Mouse (Mus musculus) ovary, postnatal 36 days (tissue): Measurements from ENCODE around the gene Lrp1.
A peak's percentile ranks its signal among the peaks of the same experiment; 100 is the strongest.

Experiments
- DNase-seq: peaks from one replicate; pipeline ENCODE4 v3.0.0; 2022; ENCODE audit warnings: low spot score, mixed read lengths

Gene Lrp1

GRCm38 (mm10) chr10:127615591-127615990 lies 5.4 kb downstream of the Lrp1 start:
- peak; percentile 74 for DNase-seq

DNA sequence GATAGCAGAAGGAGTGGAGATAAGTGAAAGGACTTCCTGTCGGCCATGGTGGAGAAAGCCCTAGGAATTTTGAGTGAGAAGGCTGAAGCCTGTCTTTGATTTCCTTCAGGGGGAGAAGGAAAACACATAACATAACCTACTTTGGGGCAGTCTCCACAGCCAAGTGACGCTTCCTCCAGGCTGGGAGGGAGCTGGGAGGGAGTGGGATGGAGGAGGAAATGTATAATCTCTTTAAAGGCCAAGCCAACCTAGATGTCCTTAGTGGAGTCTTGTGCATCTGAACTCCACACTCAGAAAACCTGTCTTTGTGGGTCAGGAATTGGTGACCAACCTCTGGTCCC lies 5.9 kb downstream of the Lrp1 start:
- DNase-seq, result no peak

DNA sequence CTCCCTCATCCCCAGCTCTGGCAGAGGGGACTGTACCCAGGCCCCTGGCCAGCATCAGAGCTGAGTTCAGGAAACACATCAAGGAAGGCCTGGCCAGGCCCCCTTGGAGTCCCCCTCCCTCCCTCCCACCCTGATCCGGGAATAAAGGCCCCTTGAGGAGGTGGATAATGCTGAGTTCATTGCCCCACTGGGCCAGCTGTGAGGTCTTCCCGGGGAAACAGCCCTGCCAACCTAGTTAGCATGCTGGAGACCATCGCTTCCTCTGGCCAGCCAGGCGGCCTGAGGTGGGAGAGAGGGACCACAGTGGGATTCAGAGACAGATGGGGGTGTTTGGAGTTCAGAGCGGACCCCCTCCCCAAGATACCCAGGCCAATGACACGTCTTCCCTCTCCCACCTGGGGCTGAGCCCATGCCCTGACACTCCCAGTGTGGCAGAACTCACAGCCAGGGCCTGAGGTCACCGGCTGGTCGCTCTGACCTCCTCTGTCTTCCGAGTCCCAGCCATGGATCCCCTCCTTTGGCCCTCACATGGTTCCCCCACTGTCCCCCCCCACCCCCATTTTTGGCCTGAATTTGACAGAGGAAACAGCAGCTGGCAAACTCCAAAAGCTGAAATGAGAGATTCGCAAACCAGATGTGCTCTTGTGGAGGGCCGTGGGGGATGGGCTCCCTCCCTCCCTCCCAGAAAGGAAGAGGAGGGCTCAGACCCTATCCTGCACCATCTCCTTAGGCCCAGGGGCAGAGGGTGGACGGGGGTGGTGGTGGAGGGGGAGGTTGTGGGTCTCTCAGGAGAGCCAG lies 6.5 kb downstream of the Lrp1 start:
- no peak for DNase-seq

DNA sequence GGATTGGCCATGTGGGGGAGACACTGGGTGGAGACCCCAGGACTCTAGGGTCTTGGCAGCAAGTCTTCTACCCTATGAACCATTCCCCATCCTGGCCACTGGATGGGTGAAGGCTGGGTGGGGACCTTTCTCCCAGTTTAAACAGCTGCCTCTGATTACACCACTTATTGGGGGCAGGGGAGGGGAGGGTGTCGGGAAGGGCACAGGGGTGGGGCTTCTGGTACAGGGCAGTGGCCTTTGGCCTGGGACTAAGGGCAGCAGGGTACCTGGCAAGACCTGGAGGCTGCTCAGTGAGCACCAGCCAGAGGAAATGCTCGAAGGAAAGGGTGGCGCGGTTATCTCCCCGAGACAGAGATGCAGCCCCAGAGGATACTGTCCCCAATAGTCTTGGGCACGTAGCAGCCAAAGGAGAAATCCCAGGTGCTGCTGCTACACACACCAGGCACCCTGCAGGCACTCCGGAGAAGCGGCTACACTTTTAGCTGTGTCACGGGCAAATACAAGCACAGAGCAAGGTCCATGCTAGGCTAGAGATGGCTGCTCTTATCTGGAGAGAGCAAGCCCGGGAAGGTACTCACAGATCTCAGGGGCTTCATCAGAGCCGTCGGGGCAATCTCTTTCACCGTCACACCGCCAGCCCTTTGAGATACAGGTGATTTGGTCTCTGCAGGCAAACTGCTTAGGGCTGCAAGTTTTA lies 8.7 kb downstream of the Lrp1 start:
- no peak for DNase-seq

GRCm38 (mm10) chr10:127610066-127610415 lies 10.9 kb downstream of the Lrp1 start:
- no peak for DNase-seq

DNA sequence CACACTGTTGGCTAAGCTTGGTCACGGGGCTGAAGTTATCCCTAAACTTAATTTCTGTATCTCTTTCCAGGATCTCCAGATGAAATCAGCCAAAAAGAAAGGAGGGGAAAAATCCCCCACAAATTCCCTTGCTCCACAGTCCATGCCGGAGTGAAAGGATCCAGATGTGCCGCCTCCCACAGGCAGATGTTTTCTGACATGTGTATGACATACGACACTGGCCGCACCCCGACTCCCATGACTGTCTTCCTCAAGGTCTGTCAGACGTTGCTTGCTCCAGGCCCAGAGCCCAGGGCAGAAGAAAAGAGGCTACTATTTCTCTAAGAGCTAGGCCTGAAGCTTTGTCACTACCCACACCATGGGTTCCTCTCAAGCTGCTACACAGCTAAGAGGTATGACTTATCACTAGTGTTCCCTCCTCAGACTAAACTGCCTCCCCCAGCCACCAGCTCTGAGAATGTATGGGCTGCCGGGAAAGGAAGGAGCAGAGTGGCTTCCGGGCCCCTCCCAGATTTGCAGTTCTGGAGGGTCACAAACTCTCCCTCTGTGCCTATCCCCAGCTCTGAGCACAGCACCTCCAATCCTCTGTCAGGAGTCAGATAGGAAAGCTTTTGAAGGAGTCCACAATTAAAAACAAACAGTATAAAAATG lies 11.4 kb downstream of the Lrp1 start:
- no peak for DNase-seq

GRCm38 (mm10) chr10:127607059-127607458 lies 13.9 kb downstream of the Lrp1 start:
- DNase-seq, result no peak

GRCm38 (mm10) chr10:127605756-127606155 lies 15.2 kb downstream of the Lrp1 start:
- DNase-seq, result no peak

- DNase-seq, result no peak
Observed at GRCm38 (mm10) chr10:127605251-127605547, 15.7 kb downstream of the Lrp1 start.

- DNase-seq, result no peak
Observed at GRCm38 (mm10) chr10:127604465-127605250, 16.3 kb downstream of the Lrp1 start.

GRCm38 (mm10) chr10:127603437-127604371 lies 17.2 kb downstream of the Lrp1 start:
- DNase-seq, result no peak

DNA sequence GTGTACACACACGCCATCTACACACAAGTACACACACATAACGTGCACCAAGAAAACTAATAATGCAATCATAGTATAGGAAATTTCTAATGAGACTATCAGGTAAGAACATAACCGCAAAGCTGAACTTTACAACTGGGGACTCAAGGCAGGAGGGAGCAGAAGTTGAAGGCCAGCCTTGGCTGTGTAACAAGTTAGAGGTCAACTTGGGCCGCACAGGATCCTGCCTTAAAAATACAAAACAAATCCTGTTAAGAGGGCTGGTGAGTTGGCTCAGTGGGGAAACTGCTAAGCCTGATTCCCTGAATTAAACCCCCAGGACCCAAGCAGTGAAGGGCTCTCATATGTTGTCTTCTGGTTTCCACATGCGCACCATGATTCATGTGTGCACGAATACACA lies 18.8 kb downstream of the Lrp1 start:
- no peak for DNase-seq

GRCm38 (mm10) chr10:127599779-127600541 lies 21.0 kb downstream of the Lrp1 start:
- peak; percentile 83 for DNase-seq

DNA sequence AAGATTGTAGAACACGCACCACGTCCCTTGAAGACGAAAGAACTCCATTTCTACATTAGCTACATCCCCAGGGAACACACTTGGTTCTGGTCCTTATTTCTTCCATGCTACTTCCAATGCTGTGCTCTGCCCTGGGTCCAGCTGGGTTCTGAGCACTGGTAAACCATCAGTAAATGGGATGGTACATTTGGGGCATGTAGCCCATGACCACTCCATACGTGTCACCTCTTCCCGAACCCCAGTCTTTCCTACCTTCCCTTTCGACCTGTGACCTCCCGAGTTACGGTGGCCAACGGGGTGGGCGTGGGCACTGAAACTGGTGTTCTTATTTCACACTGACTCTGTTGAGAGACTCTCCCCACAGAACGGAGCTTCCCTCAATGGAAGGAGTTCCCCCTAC lies 21.7 kb downstream of the Lrp1 start:
- no peak for DNase-seq

DNA sequence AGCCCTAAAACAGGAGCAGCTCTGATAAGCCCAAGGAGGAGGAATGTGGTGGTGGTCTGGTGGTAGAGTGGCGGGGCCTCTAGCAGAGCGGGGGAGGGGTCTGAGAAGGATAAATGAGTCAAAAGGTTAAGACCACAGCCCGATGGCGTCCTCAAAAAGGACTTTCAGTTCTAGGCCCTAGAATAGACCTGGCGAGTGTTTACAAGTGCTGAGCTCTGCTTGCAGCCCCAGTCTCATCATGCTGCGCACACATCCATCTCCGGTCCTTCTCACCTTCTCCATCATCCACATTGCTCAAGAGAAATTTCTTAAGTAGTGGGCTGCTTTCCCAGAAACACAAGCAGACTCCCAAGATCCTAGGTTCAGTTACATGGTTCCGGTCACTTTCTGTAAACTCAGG lies 22.3 kb downstream of the Lrp1 start:
- no peak for DNase-seq

- DNase-seq, result no peak
Observed at GRCm38 (mm10) chr10:127597311-127597901, 23.5 kb downstream of the Lrp1 start.

DNA sequence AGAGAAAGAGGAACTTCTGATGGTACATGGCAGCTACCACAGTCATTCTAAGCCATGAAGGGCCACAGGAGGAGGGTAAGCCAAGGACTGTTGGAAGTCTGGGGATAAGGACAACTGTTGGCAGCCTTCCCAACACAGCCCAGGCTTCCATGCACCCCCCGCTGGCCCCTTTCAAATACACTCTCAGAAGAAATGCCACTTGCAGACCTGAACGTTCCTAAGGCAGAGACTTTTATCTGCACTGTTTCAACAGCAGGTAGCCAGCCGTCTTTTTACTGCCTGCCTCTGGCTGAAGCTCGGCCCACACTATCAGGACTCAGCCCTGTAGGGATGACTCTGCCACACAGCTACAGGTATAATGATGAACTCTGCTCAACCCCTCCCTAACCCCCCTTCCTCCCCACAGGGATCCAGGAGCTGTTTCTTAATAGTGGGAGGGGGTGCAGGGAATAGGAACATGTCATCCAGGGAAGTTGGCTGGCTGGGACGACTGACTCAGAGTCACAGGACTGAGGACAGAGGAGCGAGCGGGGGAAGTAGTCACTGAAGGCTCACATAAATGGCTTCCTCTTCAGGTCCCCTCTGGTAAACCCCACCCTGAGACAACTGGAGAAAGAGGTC lies 24.5 kb downstream of the Lrp1 start:
- peak; percentile 69 for DNase-seq

DNA sequence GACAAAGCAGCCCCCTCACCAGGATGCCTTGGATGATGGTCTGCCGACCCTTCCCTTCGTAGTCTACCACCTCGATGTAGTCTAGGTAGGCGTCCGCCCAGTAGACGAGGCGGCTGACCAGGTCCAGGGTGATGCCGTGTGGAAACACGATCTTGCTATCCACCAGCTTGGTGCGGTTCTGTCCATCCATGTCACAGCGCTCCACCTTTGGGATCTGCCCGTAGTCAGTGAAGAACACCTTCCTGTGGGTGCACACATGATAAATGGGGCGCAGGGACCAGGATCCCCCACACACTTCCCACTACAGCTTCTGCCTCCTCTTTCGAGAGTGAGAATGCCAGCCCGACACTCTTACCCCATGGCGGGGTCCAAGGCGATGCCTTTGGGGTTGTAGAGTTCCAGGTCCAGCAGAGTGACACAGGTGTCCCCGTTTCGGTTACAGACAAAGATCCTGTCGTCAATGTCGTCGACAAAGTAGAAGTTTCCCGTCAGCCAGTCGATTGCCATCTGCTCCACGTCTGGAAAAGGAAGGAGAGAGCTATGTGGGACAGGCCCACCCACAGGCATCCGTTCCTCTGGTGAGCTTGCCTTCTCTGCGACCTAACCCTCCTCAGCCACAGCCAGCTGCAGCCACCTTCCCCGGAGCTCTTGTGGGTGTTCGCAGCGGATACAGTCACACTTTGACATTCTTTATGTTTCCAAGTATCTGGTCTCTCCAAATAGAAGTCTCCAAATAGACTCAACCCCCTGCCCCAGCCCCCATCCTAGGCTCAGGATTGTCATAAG lies 25.8 kb downstream of the Lrp1 start:
- no peak for DNase-seq

DNA sequence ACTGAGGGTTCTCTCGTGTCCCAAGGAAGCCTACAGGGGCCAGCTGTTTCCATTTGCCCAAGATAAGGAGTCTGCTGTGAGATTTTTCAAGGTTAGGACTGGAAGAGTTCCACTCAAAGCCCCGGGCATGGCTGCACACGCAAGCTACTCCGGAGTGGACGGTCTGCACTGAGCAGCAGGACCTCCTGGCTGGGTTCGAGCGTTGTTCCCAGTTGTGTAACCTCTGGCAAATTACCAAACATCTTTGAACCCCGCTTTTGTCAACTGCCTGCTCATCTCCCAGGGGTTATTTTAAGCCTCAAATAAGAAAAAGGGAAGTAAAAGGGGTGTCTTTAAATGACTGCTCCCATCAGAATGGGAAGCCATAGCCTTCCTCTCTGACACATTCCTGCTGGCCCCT lies 26.5 kb downstream of the Lrp1 start:
- DNase-seq, result no peak
